Mouse (Mus musculus) ovary, postnatal 14 days (tissue): Measurements from ENCODE around the gene Tbccd1.

Source experiments
- DNase-seq: peaks from one replicate; pipeline ENCODE4 v3.0.0; 2022; ENCODE audit warnings: low spot score

Gene Tbccd1

DNA sequence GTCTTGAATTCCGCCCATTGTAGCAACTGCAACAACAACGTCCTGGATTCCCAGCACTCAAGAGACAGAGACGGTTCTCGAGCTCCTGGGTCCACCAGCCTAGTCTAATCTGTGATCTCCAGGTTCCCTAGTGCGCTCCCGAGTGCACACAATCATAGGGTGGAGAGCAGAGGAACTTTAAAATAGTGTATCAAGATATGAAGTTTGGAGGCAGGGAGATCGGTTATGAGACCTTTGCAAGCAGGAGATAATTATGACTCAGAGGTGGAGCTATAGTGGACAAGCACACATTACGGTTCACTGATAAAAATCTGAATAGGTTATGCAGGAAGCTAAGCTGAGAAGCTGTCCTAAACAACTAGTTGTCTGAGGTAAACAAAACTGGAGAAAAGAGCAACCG, 696 bp downstream of the Tbccd1 start:
- DNase-seq = no peak

GRCm38 (mm10) chr16:22852709-22853108, 4.8 kb downstream of the Tbccd1 start:
- no peak for DNase-seq

GRCm38 (mm10) chr16:22848331-22848730, 9.1 kb downstream of the Tbccd1 start:
- DNase-seq = no peak

GRCm38 (mm10) chr16:22847686-22848085, 9.8 kb downstream of the Tbccd1 start:
- no peak for DNase-seq

DNA sequence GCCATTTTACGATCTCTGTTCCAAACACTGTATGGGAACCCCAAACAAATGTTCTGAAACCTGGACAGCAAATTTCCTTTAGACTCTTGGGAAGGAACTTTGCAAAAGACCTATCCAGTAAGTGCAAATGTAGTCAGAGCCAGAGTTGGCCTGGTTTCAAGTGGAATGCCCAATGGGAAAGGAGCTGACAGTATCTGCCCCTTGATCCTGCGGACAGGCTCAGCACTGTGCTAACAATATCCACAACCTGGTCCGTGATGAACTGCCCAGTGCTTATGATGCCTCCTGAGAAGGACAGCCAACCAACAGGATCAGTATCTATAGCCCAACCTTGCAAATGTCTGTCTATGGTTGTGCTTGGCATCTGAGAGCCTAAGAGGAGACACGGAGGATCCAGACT, 12.0 kb downstream of the Tbccd1 start:
- DNase-seq = no peak

DNA sequence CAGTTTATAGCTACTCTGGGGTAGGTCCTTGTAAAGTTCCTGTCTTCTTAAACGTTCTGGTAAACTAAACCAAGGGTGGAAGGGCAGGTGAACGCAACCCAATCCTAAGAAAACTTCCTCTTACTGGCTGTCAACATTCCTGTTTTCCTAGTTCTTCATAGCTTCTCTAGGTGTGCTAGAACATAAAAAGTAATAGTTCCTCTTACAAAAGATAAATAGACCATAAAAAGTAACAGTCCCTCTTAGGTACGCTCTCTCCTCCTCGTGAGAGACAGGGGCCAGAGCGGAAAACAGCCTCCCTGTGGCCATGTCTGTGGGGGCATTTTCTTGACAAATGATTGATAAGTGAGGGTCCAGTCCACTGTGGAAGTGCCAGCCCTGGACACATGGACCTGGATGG, 12.6 kb downstream of the Tbccd1 start:
- no peak for DNase-seq

- peak; percentile 64 for DNase-seq
Observed at GRCm38 (mm10) chr16:22844061-22844801, 13.2 kb downstream of the Tbccd1 start.

DNA sequence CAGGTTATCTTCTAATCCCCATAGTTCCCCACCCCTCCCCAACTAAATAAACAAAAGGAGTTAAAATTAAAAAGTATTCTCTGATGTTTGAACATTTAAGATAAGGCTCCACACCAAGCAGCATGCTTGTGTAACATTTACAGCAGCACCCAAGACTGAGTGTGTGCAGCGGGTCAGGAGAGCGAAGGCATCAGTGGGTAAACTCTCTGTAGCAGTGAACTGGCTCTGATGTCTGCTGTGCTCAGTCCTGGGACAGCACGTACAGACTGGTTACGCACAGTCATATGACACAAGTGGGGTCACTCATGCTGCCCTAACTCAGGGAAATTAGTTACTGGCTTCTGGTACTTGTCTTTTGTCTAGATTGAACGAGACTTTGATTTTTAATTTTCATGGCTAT, 14.6 kb downstream of the Tbccd1 start:
- no peak for DNase-seq

DNA sequence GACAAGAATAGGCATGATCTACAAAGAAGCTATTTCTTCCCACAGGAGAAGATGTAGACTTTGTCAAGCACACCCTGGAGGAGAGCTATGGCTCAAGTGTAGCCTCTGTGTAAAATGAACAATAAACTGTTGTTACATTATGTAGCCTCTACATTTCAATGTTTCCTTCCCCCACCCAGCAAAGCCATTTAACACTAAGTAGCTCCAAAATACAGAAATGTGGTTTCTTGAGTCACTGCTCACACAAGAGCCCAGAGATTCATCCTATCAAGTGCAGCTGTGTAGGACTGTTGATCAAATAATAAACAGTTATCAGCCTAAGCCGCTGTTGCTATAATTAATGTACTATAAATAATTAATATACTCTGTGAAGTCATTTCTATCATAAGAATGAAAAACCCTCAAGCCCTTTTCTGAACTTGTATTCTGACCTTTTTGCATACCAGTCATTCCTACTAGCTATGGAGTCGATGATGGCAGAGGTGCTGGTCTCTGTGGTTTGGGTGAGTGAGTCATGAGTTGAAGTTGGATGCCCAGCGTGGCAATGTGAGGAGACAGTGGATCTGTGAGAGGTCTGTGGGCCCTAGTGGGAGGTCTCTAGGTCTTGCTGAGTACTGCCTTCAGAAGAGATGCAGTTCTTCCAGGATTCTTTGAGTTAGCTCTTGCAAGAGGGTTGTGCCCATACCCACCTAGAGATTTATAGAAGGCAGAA, 18.2 kb downstream of the Tbccd1 start:
- no peak for DNase-seq

DNA sequence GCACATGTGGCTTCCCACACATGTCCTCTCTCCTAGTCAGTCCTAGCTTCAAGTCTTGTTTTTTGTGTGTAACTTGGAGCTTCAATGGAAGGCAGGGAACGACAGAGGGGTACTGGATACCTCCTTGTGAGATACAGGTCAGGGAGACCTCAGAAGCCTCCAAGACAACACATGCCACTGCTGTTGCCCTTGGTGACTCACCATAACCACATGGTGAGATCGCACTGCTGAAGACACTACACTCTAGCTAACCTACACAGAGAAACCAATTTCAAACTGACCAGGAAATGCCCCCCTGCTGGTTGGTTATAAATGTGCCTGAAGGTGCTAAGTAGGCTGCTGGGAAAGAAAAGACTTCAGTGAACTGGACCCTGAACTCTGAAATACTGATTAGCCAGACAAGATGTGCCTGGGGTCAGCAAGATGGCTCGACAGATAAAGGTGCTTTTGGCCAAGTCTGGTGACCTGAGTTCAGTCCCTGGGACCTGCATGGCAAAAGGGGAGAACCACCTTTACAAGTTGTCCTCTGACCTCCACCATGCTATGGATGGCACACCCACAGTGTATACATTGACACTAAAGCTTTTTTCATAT, 24.4 kb downstream of the Tbccd1 start:
- DNase-seq = no peak

- DNase-seq = no peak
Observed at GRCm38 (mm10) chr16:22820731-22821130, 36.7 kb downstream of the Tbccd1 start.

DNA sequence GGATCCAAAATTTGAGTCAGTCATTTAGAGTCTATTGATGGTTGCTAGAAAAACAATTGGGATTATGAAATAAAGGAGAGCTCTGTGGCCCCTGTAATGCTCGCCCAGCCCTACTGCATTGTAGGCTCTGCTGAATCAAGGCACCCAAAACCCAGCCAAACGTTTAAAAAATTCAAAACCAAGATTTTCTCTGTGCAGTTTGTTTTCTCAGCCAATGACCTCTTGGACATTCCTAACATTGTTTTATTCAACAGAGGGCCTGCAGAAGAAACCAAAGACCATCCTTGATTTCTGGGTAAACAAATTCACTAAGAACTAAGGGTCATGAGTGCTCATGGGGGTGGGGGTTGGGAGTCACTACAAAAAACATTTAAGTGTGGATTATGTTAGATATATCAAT, 46.0 kb downstream of the Tbccd1 start, which contains the start of gene Crygs:
TSS of gene Crygs (minus strand) at position 101 of the 400 bp plus-strand sequence.
- DNase-seq = no peak

GRCm38 (mm10) chr16:22807468-22808070, 49.9 kb downstream of the Tbccd1 start:
- DNase-seq = peak; percentile 44

- no peak for DNase-seq
Observed at GRCm38 (mm10) chr16:22802786-22803185, 54.7 kb downstream of the Tbccd1 start.

GRCm38 (mm10) chr16:22800849-22801109, 56.7 kb downstream of the Tbccd1 start:
- DNase-seq = no peak

GRCm38 (mm10) chr16:22800026-22800848, 57.2 kb downstream of the Tbccd1 start:
- no peak for DNase-seq

DNA sequence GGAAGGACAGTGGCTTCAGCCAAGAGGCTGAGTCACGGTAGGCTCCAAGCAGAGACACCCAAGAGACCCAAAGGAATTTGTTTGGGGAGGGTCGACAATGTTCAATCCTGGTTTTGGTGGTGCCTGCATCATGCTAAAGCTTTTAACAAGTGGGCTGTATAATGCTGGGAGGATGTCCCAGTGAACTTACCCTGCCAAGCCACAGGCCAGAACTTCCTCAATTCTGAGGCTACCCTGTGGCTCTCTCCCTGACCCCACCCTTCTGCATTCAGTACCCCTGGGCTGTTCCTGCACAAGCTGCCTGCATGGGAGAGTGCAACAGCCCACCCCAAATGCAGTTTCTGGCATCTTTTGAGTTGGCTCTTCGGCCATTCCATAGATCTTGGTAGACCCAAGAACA, 58.9 kb downstream of the Tbccd1 start:
- no peak for DNase-seq

- no peak for DNase-seq
Observed at GRCm38 (mm10) chr16:22797521-22797920, 59.9 kb downstream of the Tbccd1 start.

- no peak for DNase-seq
Observed at GRCm38 (mm10) chr16:22795497-22795896, 62.0 kb downstream of the Tbccd1 start.

GRCm38 (mm10) chr16:22791235-22791634, 66.2 kb downstream of the Tbccd1 start:
- no peak for DNase-seq

DNA sequence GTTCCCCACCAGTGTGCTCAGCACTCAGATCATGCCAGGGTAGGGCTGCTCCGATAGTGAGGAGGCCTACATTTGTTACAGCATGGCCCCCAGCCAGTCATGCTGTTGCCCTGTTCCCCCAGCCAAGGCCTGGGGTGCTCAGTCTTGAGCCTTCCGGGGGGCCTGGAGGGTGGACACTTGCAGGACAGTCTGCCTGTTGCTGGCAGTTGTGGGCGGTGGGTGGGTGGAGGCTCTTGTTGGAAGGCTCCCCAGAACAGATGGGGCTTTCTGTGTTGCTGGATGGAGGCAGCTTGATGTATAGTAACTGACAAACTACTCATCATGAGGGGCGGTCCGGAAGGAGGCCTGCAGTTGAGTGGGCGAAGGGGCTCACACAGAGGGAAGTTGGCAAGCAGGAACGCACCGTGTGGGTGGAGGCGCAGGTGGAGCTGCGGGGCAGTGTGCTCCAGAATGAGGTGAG, 67.5 kb downstream of the Tbccd1 start:
- DNase-seq = no peak

DNA sequence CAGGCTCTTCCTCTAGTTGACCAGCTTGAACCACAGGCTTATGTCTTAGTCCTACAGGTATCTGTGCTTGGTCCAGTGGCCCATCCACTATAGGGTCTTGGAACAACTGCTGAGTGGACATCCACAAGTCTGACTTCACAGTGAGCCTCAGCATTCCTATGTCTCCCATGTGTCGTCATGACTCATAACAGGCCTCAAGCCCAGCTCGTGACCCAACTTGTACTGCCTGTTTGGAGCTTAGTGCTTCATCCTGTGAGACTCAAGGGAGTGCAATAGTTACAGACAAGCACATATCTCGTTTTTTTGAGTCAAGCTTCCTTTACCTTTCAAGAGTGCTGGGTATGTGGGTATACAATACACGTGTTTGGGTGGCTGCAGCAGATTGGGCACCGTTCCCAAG, 74.8 kb downstream of the Tbccd1 start:
- DNase-seq = no peak
